Mouse (Mus musculus) ES-Bruce4 (cell line): ENCODE data around the gene Sun2.

Experiments used
- CTCF ChIP-seq: IDR thresholded peaks from one replicate; pipeline ENCODE4 v1.8.1; 2011; ENCODE audit warnings: low read depth, low read length
- EP300 ChIP-seq: IDR thresholded peaks from 2 replicates; pipeline ENCODE4 v1.6.1; 2011; ENCODE audit warnings: low read depth, low read length; ENCODE audit not compliant: insufficient read depth
- POLR2A ChIP-seq: IDR thresholded peaks from one replicate; pipeline ENCODE4 v1.8.1; 2011; ENCODE audit warnings: low read length; ENCODE audit not compliant: insufficient read depth

DNA sequence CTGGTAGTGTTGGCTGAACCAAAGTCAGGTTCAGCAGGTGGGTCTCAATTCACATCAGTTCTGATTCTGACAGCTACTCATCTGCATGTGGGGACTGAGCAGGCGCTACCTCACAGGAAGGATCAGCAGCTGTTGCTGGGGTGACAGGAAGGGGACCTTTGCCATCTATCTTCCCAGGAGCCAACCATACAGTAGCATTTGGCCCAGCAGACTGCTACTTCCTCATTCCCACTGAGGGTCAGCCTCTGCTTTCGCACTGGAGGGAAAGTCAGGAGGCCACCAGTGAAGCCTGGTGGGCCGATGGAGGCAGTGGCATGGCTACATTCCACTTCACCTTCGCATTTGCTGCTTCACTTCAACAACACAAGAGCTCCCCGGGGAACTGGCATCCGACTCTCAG, 26.0 kb upstream of the Sun2 start:
- TF ChIP-seq EP300 (no peak), CTCF (no peak), POLR2A (no peak)
